In genomic region chr11:78453675-78454074, GRCm38 (mm10) we compare ENCODE assay signal across 10 mouse cellular contexts. TPM values are rescaled to one million over a fixed set of nuclear protein-coding genes. Genes with fewer than 3 reads are reported as not detected.
DNase-seq lines count a peak whose midpoint lies in the region; ATAC-seq and TF ChIP-seq lines count a peak whose summit lies in the region.
"Had no signal": no experiment of that assay in that cellular context is flagged by ENCODE, and none has a peak within 500 bp of the region (broad histone marks: within the 10 kb centered on the region; RNA-seq: fewer than 3 reads in every experiment).

No protein-coding gene starts in this region.

- H3K27ac ChIP-seq in heart, postnatal 0 days (ENCODE audit: low read depth) = no peak overlapping the region
- H3K27ac ChIP-seq in heart, embryonic 12.5 days (ENCODE audit: poor library complexity, severe bottlenecking) = no peak overlapping the region
- H3K27ac ChIP-seq in layer of hippocampus, adult 2 months = no peak overlapping the region
- H3K27ac ChIP-seq: embryonic facial prominence, embryonic 15.5 days had no signal

- H3K36me3 ChIP-seq in heart, postnatal 0 days (replicated peaks; ENCODE audit: control insufficient read depth, insufficient read depth, low read length) = no peaks in the 10 kb centered on the region
- no peaks in the 10 kb centered on the region for H3K36me3 ChIP-seq in heart, embryonic 12.5 days
- H3K36me3 ChIP-seq: embryonic facial prominence, embryonic 15.5 days had no signal

- H3K9ac ChIP-seq in heart, postnatal 0 days (replicated peaks; ENCODE audit: low read depth, low read length) = no peak overlapping the region
- H3K9ac ChIP-seq in heart, embryonic 12.5 days = no peak overlapping the region
- H3K9ac ChIP-seq: embryonic facial prominence, embryonic 15.5 days had no signal

- H3K4me2 ChIP-seq in heart, postnatal 0 days (ENCODE audit: low read depth, low read length) = no peak overlapping the region
- no peak overlapping the region for H3K4me2 ChIP-seq in heart, embryonic 12.5 days
- H3K4me2 ChIP-seq: embryonic facial prominence, embryonic 15.5 days had no signal

- H3K9me3 ChIP-seq in heart, postnatal 0 days (replicated peaks; ENCODE audit: control insufficient read depth, low read length) = no peaks in the 10 kb centered on the region
- H3K9me3 ChIP-seq in heart, embryonic 12.5 days (replicated peaks) = no peaks in the 10 kb centered on the region
- H3K9me3 ChIP-seq: embryonic facial prominence, embryonic 15.5 days had no signal

- peak; percentile 89 for TF ChIP-seq CTCF in heart, postnatal 0 days (IDR thresholded peaks at IDR 0.05; ENCODE audit: low read depth)
- TF ChIP-seq CTCF in layer of hippocampus, adult 2 months (conservative IDR thresholded peaks at IDR 0.05) = peak; percentile 95

- H3K4me1 ChIP-seq in heart, postnatal 0 days (ENCODE audit: control insufficient read depth, insufficient read depth) = no peaks in the 10 kb centered on the region
- H3K4me1 ChIP-seq in heart, embryonic 12.5 days (replicated peaks) = 0 out of 2 replicates have a peak, but pooled peaks cover 3% of the 10 kb centered on the region
- H3K4me1 ChIP-seq: embryonic facial prominence, embryonic 15.5 days had no signal

- H3K4me3 ChIP-seq in heart, postnatal 0 days (ENCODE audit: low read depth, low read length) = no peak overlapping the region
- no peak overlapping the region for H3K4me3 ChIP-seq in heart, embryonic 12.5 days
- no peak overlapping the region for H3K4me3 ChIP-seq in layer of hippocampus, adult 2 months
- H3K4me3 ChIP-seq: embryonic facial prominence, embryonic 15.5 days had no signal

- H3K27me3 ChIP-seq in heart, postnatal 0 days (ENCODE audit: control insufficient read depth, insufficient read depth, low read length) = peaks cover 4% of the 10 kb centered on the region; the same call in 1 of the 2 replicates
- peaks cover 13% of the 10 kb centered on the region; the same call in 1 of the 2 replicates for H3K27me3 ChIP-seq in heart, embryonic 12.5 days (replicated peaks)

- ATAC-seq in heart, postnatal 0 days (ENCODE audit: insufficient read depth, low read depth) = no peak
- ATAC-seq in heart, embryonic 12.5 days (ENCODE audit: insufficient number of reproducible peaks, low FRiP score) = no peak
- ATAC-seq in granulocyte monocyte progenitor cell, adult 5-6 weeks (replicated peaks; ENCODE audit: poor library complexity, severe bottlenecking) = no peak

- no peak for TF ChIP-seq EP300 in heart, postnatal 0 days (IDR thresholded peaks at IDR 0.05; ENCODE audit: low read depth)

- DNase-seq in heart, postnatal 0 days (ENCODE audit: low spot score) = no peak
- DNase-seq in 416B (ENCODE audit: low read depth) (peak; percentile 84), R1 (ENCODE audit: low read depth, low spot score) (peak; percentile 87)
- DNase-seq in embryo, embryonic 10 days (ENCODE audit: low spot score) = peak; percentile 79
- DNase-seq in layer of hippocampus, adult 2 months (ENCODE audit: low spot score in 2 of 2) = peak; percentile 42 to 67
- peak; percentile 74 for DNase-seq in retina, embryonic 14.5 days (ENCODE audit: low spot score)

- WGBS in heart, postnatal 0 days = 14% methylated on average over 4 of the region's 4 CpGs
- 15% methylated on average over 4 of the region's 4 CpGs for WGBS in heart, embryonic 12.5 days

RNA-seq across cellular contexts. Expression of gene Slc46a1, which starts 11.8 kb away (rescaled TPM):
- 3.7 and 8.4 TPM in 2 replicates for total RNA-seq in heart, postnatal 0 days (2014; rRNA removed; ENCODE audit: low replicate concordance)
- polyA plus RNA-seq in heart, postnatal 0 days (2015; fragmentation: Nextera tagmentation; extraction: Ambion mirVana) = 4.5 TPM in 2 replicates
- 6.0 and 7.3 TPM in 2 replicates for polyA plus RNA-seq in heart, embryonic 12.5 days (2016; fragmentation: Nextera tagmentation; extraction: Ambion mirVana)
- 10 to 100 TPM; 11.7 to 12.3 TPM for total RNA-seq in layer of hippocampus, adult 2 months (2021)
- total RNA-seq in granulocyte monocyte progenitor cell, adult 5-6 weeks (2014; fragmentation: Nextera tagmentation) = 4.2 TPM in 1 of 2 replicates, not detected in the other
- 1.9 and 2.7 TPM in 2 replicates for total RNA-seq in granulocyte monocyte progenitor cell, adult 5-6 weeks (2017)

RNA-seq across cellular contexts. Expression of gene Slc13a2, which starts 31.7 kb away (rescaled TPM):
- total RNA-seq in heart, postnatal 0 days (2014; rRNA removed; ENCODE audit: low replicate concordance) = 0.54 TPM in 1 of 2 replicates, not detected in the other
- polyA plus RNA-seq in heart, postnatal 0 days (2015; fragmentation: Nextera tagmentation; extraction: Ambion mirVana) = 0.10 TPM in 1 of 2 replicates, not detected in the other
- not detected in 2 replicates for polyA plus RNA-seq in heart, embryonic 12.5 days (2016; fragmentation: Nextera tagmentation; extraction: Ambion mirVana)
- not detected for total RNA-seq in layer of hippocampus, adult 2 months (2021)
- total RNA-seq in granulocyte monocyte progenitor cell, adult 5-6 weeks (2014; fragmentation: Nextera tagmentation) = not detected in 2 replicates
- total RNA-seq in granulocyte monocyte progenitor cell, adult 5-6 weeks (2017) = not detected in 2 replicates

RNA-seq across cellular contexts. Expression of gene Sarm1, which starts 43.9 kb away (rescaled TPM):
- total RNA-seq in heart, postnatal 0 days (2014; rRNA removed; ENCODE audit: low replicate concordance) = not detected in 2 replicates
- polyA plus RNA-seq in heart, postnatal 0 days (2015; fragmentation: Nextera tagmentation; extraction: Ambion mirVana) = not detected in 2 replicates
- 0.31 and 0.40 TPM in 2 replicates for polyA plus RNA-seq in heart, embryonic 12.5 days (2016; fragmentation: Nextera tagmentation; extraction: Ambion mirVana)
- total RNA-seq in layer of hippocampus, adult 2 months (2021) = 10 to 100 TPM; 39.2 to 45.4 TPM
- total RNA-seq in granulocyte monocyte progenitor cell, adult 5-6 weeks (2014; fragmentation: Nextera tagmentation) = not detected in 2 replicates
- total RNA-seq in granulocyte monocyte progenitor cell, adult 5-6 weeks (2017) = not detected in 2 replicates

RNA-seq across cellular contexts. Expression of gene Vtn, which starts 45.2 kb away (rescaled TPM):
- total RNA-seq in heart, postnatal 0 days (2014; rRNA removed; ENCODE audit: low replicate concordance) = 0.73 and 2.3 TPM in 2 replicates
- 2.7 and 4.0 TPM in 2 replicates for polyA plus RNA-seq in heart, postnatal 0 days (2015; fragmentation: Nextera tagmentation; extraction: Ambion mirVana)
- 0.45 and 3.6 TPM in 2 replicates for polyA plus RNA-seq in heart, embryonic 12.5 days (2016; fragmentation: Nextera tagmentation; extraction: Ambion mirVana)
- total RNA-seq in layer of hippocampus, adult 2 months (2021) = 10 to 100 TPM; 59.6 to 69.2 TPM
- not detected in 2 replicates for total RNA-seq in granulocyte monocyte progenitor cell, adult 5-6 weeks (2014; fragmentation: Nextera tagmentation)
- not detected in 2 replicates for total RNA-seq in granulocyte monocyte progenitor cell, adult 5-6 weeks (2017)

RNA-seq across cellular contexts. Expression of gene Sebox, which starts 49.6 kb away (rescaled TPM):
- total RNA-seq in heart, postnatal 0 days (2014; rRNA removed; ENCODE audit: low replicate concordance) = not detected in 2 replicates
- polyA plus RNA-seq in heart, postnatal 0 days (2015; fragmentation: Nextera tagmentation; extraction: Ambion mirVana) = not detected in 2 replicates
- polyA plus RNA-seq in heart, embryonic 12.5 days (2016; fragmentation: Nextera tagmentation; extraction: Ambion mirVana) = not detected in 2 replicates
- 1 to 10 TPM; 4.5 to 4.7 TPM for total RNA-seq in layer of hippocampus, adult 2 months (2021)
- not detected in 2 replicates for total RNA-seq in granulocyte monocyte progenitor cell, adult 5-6 weeks (2014; fragmentation: Nextera tagmentation)
- not detected in 2 replicates for total RNA-seq in granulocyte monocyte progenitor cell, adult 5-6 weeks (2017)
- polyA plus RNA-seq: embryonic facial prominence, embryonic 15.5 days; limb, embryonic 14.5 days had no signal

Comparison
In these comparisons a context has a peak if more than half of its experiments do, and no peak if none do; other contexts are left out.
1. RNA of gene Sarm1, which starts 43.9 kb away (total RNA-seq): 39.2 to 45.4 TPM in layer of hippocampus, adult 2 months; not detected in heart, postnatal 0 days and not detected in granulocyte monocyte progenitor cell, adult 5-6 weeks; every median in the first group is over 10 times any median in the second.